Mouse (Mus musculus): ENCODE measurements around the gene Psmd11. TPM values are rescaled to one million over a fixed set of nuclear protein-coding genes. Genes with fewer than 3 reads are reported as not detected.
"Not testable (repeated sequence)": the region's sequence is repeated elsewhere in the genome, so short reads cannot be mapped to it uniquely, and the experiment has no call there.

Psmd11 gene
- total RNA-seq (2014; fragmentation: Nextera tagmentation) (185 and 186 TPM in 2 replicates), total RNA-seq (2017) (108 and 109 TPM in 2 replicates), polyA plus RNA-seq (2012) (43.6 and 50.1 TPM in 2 replicates)

GRCm38 (mm10) chr11:80428381-80429008, at the start of gene Psmd11:
Gene Psmd11 (plus strand): TSS chr11:80428615.
- no peaks in the 10 kb centered on the region for H3K9me3 ChIP-seq (replicated peaks)
- no peaks in the 10 kb centered on the region for H3K27me3 ChIP-seq (ENCODE audit: insufficient read depth, low read length)
- peaks cover 25% of the 10 kb centered on the region for H3K4me1 ChIP-seq (ENCODE audit: insufficient read depth, low read depth, low read length)
- peaks cover 17% of the 10 kb centered on the region for H3K36me3 ChIP-seq (replicated peaks)
- TF ChIP-seq GATA2 (IDR thresholded peaks at IDR 0.05; ENCODE audit: borderline replicate concordance, low read depth, low read length) (no peak), TAL1 (conservative IDR thresholded peaks at IDR 0.05; ENCODE audit: low read depth, low read length) (no peak), GATA1 (IDR thresholded peaks at IDR 0.05; ENCODE audit: borderline replicate concordance, low read length) (no peak), CTCF (IDR thresholded peaks at IDR 0.05; ENCODE audit: low read depth, low read length) (no peak), POLR2AphosphoS5 (IDR thresholded peaks at IDR 0.05; ENCODE audit: insufficient replicate concordance, low read depth, low read length) (no peak)
- peak; percentile 96 for DNase-seq (ENCODE audit: low spot score)
- ATAC-seq (ENCODE audit: extremely low read depth, insufficient number of reproducible peaks, low FRiP score, poor library complexity, severe bottlenecking): peak; percentile 98
- H3K4me3 ChIP-seq (ENCODE audit: low read depth, low read length): peak within 1 kb of the TSS; percentile 94

GRCm38 (mm10) chr11:80379184-80379583, 49.2 kb upstream of the Psmd11 start:
- not testable (repeated sequence) for DNase-seq (ENCODE audit: low spot score); ATAC-seq (ENCODE audit: extremely low read depth, insufficient number of reproducible peaks, low FRiP score, poor library complexity, severe bottlenecking); H3K9me3 ChIP-seq (replicated peaks); H3K27me3 ChIP-seq (ENCODE audit: insufficient read depth, low read length); H3K4me3 ChIP-seq (ENCODE audit: low read depth, low read length)
- Histone ChIP-seq H3K36me3 (replicated peaks) (peaks cover 21% of the 10 kb centered on the region), H3K4me1 (ENCODE audit: insufficient read depth, low read depth, low read length) (peaks cover 23% of the 10 kb centered on the region)

- Histone ChIP-seq H3K4me3 (ENCODE audit: low read depth, low read length) (peak overlapping the region; percentile 78), H3K4me1 (ENCODE audit: insufficient read depth, low read depth, low read length) (peaks cover 20% of the 10 kb centered on the region), H3K27me3 (ENCODE audit: insufficient read depth, low read length) (no peaks in the 10 kb centered on the region), H3K36me3 (replicated peaks) (peaks cover 32% of the 10 kb centered on the region), H3K9me3 (replicated peaks) (no peaks in the 10 kb centered on the region)
- ATAC-seq (ENCODE audit: extremely low read depth, insufficient number of reproducible peaks, low FRiP score, poor library complexity, severe bottlenecking): no peak; the same call in 1 of the 2 replicates
- TF ChIP-seq GATA1 (IDR thresholded peaks at IDR 0.05; ENCODE audit: borderline replicate concordance, low read length) (no peak), GATA2 (IDR thresholded peaks at IDR 0.05; ENCODE audit: borderline replicate concordance, low read depth, low read length) (peak; percentile 91; the same call in 1 of the 2 replicates), POLR2AphosphoS5 (IDR thresholded peaks at IDR 0.05; ENCODE audit: insufficient replicate concordance, low read depth, low read length) (no peak)
- peak; percentile 22 for DNase-seq (ENCODE audit: low spot score)
These were observed 45.8 kb upstream of the Psmd11 start for GRCm38 (mm10) chr11:80382626-80383018.

DNA sequence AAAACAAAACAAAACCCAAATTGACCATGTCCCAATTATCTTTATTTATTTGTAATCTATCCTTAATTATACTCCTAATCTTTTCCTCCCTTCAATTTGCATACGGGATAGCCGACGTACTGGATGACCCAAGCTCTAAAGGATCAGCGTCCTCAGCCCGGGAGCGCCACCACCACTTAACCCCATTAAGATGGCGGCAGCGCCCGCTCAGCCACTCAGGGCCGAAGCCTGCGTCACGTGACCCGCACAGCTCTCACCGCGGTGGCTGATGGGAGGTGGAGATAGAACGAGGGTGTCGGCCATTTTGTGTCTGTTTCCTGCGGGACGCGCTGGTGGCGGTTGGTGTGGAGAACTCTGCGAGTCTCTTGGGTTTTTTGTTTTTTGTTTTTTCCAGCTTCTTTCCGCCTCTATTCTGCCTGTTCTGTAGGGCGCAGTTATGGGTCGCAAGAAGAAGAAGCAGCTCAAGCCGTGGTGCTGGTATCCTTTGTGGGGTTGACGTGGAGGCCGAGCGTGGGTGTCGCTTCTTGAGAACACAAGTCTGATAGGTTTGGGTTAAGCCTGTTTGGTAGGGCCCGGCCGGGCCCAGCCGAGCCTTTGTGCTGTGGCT, 45.3 kb upstream of the Psmd11 start, which contains the start of gene Zfp207:
TSS of gene Zfp207 (plus strand) at position 261 of the 607 bp plus-strand sequence.
- TF ChIP-seq GATA2 (IDR thresholded peaks at IDR 0.05; ENCODE audit: borderline replicate concordance, low read depth, low read length) (no peak), CTCF (IDR thresholded peaks at IDR 0.05; ENCODE audit: low read depth, low read length) (no peak), POLR2AphosphoS5 (IDR thresholded peaks at IDR 0.05; ENCODE audit: insufficient replicate concordance, low read depth, low read length) (no peak), TAL1 (conservative IDR thresholded peaks at IDR 0.05; ENCODE audit: low read depth, low read length) (no peak), GATA1 (IDR thresholded peaks at IDR 0.05; ENCODE audit: borderline replicate concordance, low read length) (no peak)
- peak; percentile 86 for ATAC-seq (ENCODE audit: extremely low read depth, insufficient number of reproducible peaks, low FRiP score, poor library complexity, severe bottlenecking)

DNA sequence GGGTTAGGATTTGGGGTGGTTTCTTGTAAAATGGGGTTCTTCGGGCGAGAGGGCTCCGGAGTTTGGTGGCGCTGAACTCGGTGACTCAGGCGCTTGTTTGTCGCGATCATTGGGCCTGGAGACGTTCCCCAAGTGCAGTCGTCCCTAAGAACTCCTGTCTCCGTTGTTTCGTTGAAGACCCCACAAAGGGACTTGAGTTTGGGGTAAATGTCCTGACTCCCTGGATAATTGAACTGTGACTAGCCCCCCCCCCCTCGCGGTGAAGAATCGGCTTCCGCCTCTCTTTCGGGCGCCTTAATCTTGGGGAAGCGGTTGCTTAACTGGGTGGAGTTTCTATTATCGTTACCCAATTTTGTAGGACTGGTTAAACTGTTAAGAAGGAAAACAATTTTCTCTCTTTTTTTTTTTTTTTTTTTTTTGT, 44.8 kb upstream of the Psmd11 start:
- DNase-seq (ENCODE audit: low spot score) (peak; percentile 50), ATAC-seq (ENCODE audit: extremely low read depth, insufficient number of reproducible peaks, low FRiP score, poor library complexity, severe bottlenecking) (0 out of 2 replicates have a peak, but pooled peaks have one; percentile 41)
- TF ChIP-seq CTCF (IDR thresholded peaks at IDR 0.05; ENCODE audit: low read depth, low read length) (no peak), TAL1 (conservative IDR thresholded peaks at IDR 0.05; ENCODE audit: low read depth, low read length) (no peak), POLR2AphosphoS5 (IDR thresholded peaks at IDR 0.05; ENCODE audit: insufficient replicate concordance, low read depth, low read length) (no peak), GATA2 (IDR thresholded peaks at IDR 0.05; ENCODE audit: borderline replicate concordance, low read depth, low read length) (no peak), GATA1 (IDR thresholded peaks at IDR 0.05; ENCODE audit: borderline replicate concordance, low read length) (no peak)
- H3K4me1 ChIP-seq (ENCODE audit: insufficient read depth, low read depth, low read length): peaks cover 21% of the 10 kb centered on the region
- no peaks in the 10 kb centered on the region for H3K27me3 ChIP-seq (ENCODE audit: insufficient read depth, low read length)
- peaks cover 41% of the 10 kb centered on the region for H3K36me3 ChIP-seq (replicated peaks)
- peak overlapping the region; percentile 78 for H3K4me3 ChIP-seq (ENCODE audit: low read depth, low read length)
- no peaks in the 10 kb centered on the region for H3K9me3 ChIP-seq (replicated peaks)

More for the DNA sequence above, 45.3 kb upstream of the Psmd11 start, which contains the start of gene Zfp207:
- Histone ChIP-seq H3K36me3 (replicated peaks) (peaks cover 36% of the 10 kb centered on the region), H3K9me3 (replicated peaks) (no peaks in the 10 kb centered on the region), H3K27me3 (ENCODE audit: insufficient read depth, low read length) (no peaks in the 10 kb centered on the region), H3K4me3 (ENCODE audit: low read depth, low read length) (peak within 1 kb of the TSS; percentile 78), H3K4me1 (ENCODE audit: insufficient read depth, low read depth, low read length) (peaks cover 22% of the 10 kb centered on the region)
- DNase-seq (ENCODE audit: low spot score): peak; percentile 81

- TF ChIP-seq GATA2 (IDR thresholded peaks at IDR 0.05; ENCODE audit: borderline replicate concordance, low read depth, low read length): no peak
- no peak for TF ChIP-seq POLR2AphosphoS5 (IDR thresholded peaks at IDR 0.05; ENCODE audit: insufficient replicate concordance, low read depth, low read length)
- TF ChIP-seq TAL1 (conservative IDR thresholded peaks at IDR 0.05; ENCODE audit: low read depth, low read length): no peak
- TF ChIP-seq CTCF (IDR thresholded peaks at IDR 0.05; ENCODE audit: low read depth, low read length): no peak
- TF ChIP-seq GATA1 (IDR thresholded peaks at IDR 0.05; ENCODE audit: borderline replicate concordance, low read length): no peak
- ATAC-seq (ENCODE audit: extremely low read depth, insufficient number of reproducible peaks, low FRiP score, poor library complexity, severe bottlenecking): no peak
These were observed 44.0 kb upstream of the Psmd11 start for GRCm38 (mm10) chr11:80384461-80384860.

More at GRCm38 (mm10) chr11:80384461-80384860, 44.0 kb upstream of the Psmd11 start:
- no peaks in the 10 kb centered on the region for H3K27me3 ChIP-seq (ENCODE audit: insufficient read depth, low read length)
- peaks cover 49% of the 10 kb centered on the region for H3K36me3 ChIP-seq (replicated peaks)
- H3K9me3 ChIP-seq (replicated peaks): no peaks in the 10 kb centered on the region
- H3K4me3 ChIP-seq (ENCODE audit: low read depth, low read length): peak overlapping the region; percentile 78
- no peak for DNase-seq (ENCODE audit: low spot score)
- H3K4me1 ChIP-seq (ENCODE audit: insufficient read depth, low read depth, low read length): peaks cover 24% of the 10 kb centered on the region

Measured in G1E (cell line).